Mouse (Mus musculus) E14TG2a.4 (cell line): Measurements from ENCODE around the gene Pax5.
A peak's percentile ranks its signal among the peaks of the same experiment; 100 is the strongest.

Source experiments
- H3K27me3 ChIP-seq: 2 replicates; pipeline ENCODE4 v1.6.1; 2014; ENCODE audit warnings: low read length, control low read depth; ENCODE audit not compliant: insufficient read depth
- H3K36me3 ChIP-seq: 2 replicates; pipeline ENCODE4 v1.6.1; 2014; ENCODE audit warnings: low read length, control low read depth; ENCODE audit not compliant: insufficient read depth
- H3K4me1 ChIP-seq: replicated peaks from 2 replicates; pipeline ENCODE4 v1.6.1; 2014; ENCODE audit warnings: low read depth, low read length, control low read depth
- H3K4me3 ChIP-seq: replicated peaks from 2 replicates; pipeline ENCODE4 v1.5.1; 2014; ENCODE audit warnings: mild to moderate bottlenecking, low read length
- H3K9me3 ChIP-seq: 2 replicates; pipeline ENCODE4 v1.6.1; 2014; ENCODE audit warnings: low read length, control low read depth
- CTCF ChIP-seq: conservative IDR thresholded peaks from 2 replicates; pipeline ENCODE4 v1.5.1; 2014; ENCODE audit warnings: low read length
- NANOG ChIP-seq: IDR thresholded peaks from 2 replicates; pipeline ENCODE4 v1.6.1; 2014; ENCODE audit warnings: borderline replicate concordance, low read length, mixed read lengths
- POU5F1 ChIP-seq: IDR thresholded peaks from 2 replicates; pipeline ENCODE4 v1.6.1; 2014; ENCODE audit warnings: low read length, borderline replicate concordance

The Pax5 gene

DNA sequence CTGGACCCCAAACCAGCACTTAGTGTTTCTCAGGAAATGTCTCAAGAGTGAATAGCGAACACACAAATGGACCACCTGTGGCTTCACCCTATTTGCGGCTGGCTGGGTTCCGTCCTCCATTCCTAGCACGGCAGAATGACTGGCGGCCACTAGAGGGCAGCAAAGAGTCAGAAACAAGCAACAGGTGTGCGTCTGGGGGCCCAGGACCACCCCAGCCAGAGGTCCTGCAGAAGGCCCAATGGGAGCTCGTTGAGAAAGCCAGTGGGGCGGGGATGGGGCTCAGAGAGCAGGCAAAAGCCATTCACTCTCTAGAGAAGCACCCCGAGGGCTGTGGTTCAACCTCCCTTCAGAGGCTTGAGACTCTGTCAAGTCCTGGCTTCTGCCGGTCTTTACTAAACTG, 145.7 kb downstream of the Pax5 start:
- H3K9me3 ChIP-seq: no peaks in the 10 kb centered on the region
- H3K4me1 ChIP-seq: peaks cover 29% of the 10 kb centered on the region
- TF ChIP-seq NANOG: no peak
- peak; percentile 83 for TF ChIP-seq CTCF
- no peak for TF ChIP-seq POU5F1

GRCm38 (mm10) chr4:44560956-44561355, 149.3 kb downstream of the Pax5 start:
- Histone ChIP-seq H3K4me3 (no peak overlapping the region), H3K36me3 (no peaks in the 10 kb centered on the region), H3K27me3 (peaks cover 51% of the 10 kb centered on the region), H3K9me3 (no peaks in the 10 kb centered on the region), H3K4me1 (peaks cover 62% of the 10 kb centered on the region)
- TF ChIP-seq POU5F1 (no peak), CTCF (no peak), NANOG (no peak)

More for the DNA sequence above, 145.7 kb downstream of the Pax5 start:
- peaks cover 48% of the 10 kb centered on the region for H3K27me3 ChIP-seq
- H3K36me3 ChIP-seq: no peaks in the 10 kb centered on the region
- H3K4me3 ChIP-seq: peak overlapping the region; percentile 52

DNA sequence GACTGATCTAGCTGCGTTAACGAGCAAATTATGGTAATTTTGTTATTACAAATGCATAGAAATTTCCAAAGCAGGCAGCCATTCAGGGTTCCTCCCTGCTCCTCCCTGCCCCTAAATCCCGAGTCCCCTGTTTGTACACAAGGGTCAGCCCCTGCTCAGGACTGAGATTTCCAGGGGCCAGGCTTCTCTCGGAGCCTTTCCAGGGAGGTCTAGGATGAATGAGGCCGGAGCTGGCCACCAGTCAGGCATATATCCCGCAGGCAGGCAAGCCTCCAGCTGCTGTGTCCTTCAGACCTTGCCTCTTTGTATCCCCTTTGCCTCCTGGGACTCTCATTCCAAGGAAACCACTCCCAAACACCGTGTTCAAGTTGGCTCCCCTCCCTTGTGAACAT, 151.7 kb downstream of the Pax5 start:
- H3K4me3 ChIP-seq: peak overlapping the region; percentile 77
- no peaks in the 10 kb centered on the region for H3K36me3 ChIP-seq
- TF ChIP-seq NANOG: no peak
- TF ChIP-seq POU5F1: no peak
- no peak for TF ChIP-seq CTCF
- H3K4me1 ChIP-seq: peaks cover 61% of the 10 kb centered on the region
- H3K27me3 ChIP-seq: peaks cover 44% of the 10 kb centered on the region
- no peaks in the 10 kb centered on the region for H3K9me3 ChIP-seq

- Histone ChIP-seq H3K4me3 (peak overlapping the region; percentile 77), H3K9me3 (no peaks in the 10 kb centered on the region), H3K36me3 (no peaks in the 10 kb centered on the region), H3K4me1 (peaks cover 61% of the 10 kb centered on the region), H3K27me3 (peaks cover 40% of the 10 kb centered on the region)
- TF ChIP-seq CTCF (peak; percentile 85), NANOG (no peak)
Observed at GRCm38 (mm10) chr4:44557815-44558563, 152.3 kb downstream of the Pax5 start.

- no peaks in the 10 kb centered on the region for H3K36me3 ChIP-seq
- no peaks in the 10 kb centered on the region for H3K9me3 ChIP-seq
- peaks cover 33% of the 10 kb centered on the region for H3K27me3 ChIP-seq
- no peak overlapping the region for H3K4me3 ChIP-seq
- no peak for TF ChIP-seq NANOG
- no peak for TF ChIP-seq POU5F1
- TF ChIP-seq CTCF: peak; percentile 43
- H3K4me1 ChIP-seq: peaks cover 58% of the 10 kb centered on the region
Observed at GRCm38 (mm10) chr4:44556586-44557281, 153.6 kb downstream of the Pax5 start.

DNA sequence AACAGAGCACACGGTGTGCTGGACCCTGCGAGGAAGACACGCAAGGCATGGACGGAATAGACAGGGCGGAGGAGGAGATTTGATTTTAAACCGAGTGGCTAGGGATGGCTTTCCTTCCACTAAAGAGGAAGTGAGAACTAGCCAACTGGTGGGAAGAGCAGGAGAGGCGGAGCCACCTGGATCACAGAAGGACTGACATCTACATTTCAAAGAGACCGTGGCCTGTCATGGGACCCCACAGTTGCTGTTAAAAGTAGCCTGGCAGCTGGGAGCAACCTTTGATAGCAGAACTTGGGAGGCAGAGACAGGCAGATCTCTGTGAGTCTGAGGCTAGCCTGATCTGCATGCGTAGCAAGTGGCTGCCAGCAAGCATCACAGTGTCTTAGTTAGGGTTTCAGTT, 154.7 kb downstream of the Pax5 start:
- no peaks in the 10 kb centered on the region for H3K36me3 ChIP-seq
- H3K27me3 ChIP-seq: peaks cover 22% of the 10 kb centered on the region
- H3K4me3 ChIP-seq: peak overlapping the region; percentile 63
- H3K4me1 ChIP-seq: peaks cover 69% of the 10 kb centered on the region
- H3K9me3 ChIP-seq: no peaks in the 10 kb centered on the region
- TF ChIP-seq POU5F1 (no peak), NANOG (no peak), CTCF (no peak)

DNA sequence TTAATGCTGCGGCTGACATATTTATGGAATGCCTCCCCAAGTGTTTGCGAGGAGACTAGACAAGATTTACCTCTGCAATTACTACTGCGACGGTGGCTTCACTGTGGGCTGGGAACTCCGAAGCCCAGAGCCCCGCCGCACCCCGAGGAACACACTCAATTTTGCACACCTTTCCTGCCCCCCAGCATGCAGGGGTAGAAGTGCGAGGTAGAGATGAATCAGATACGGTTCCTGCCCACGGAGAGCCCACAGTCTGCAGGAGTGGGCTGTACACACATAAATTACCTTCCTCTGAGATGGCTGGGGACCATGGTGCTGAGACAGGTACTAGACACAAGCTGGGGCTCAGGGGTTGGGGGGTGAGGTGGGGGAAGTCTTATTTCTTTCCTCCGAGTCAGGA, 158.8 kb downstream of the Pax5 start:
- Histone ChIP-seq H3K27me3 (peaks cover 5% of the 10 kb centered on the region; the same call in 1 of the 2 replicates), H3K9me3 (no peaks in the 10 kb centered on the region), H3K36me3 (no peaks in the 10 kb centered on the region), H3K4me3 (peak overlapping the region; percentile 20; the same call in 1 of the 2 replicates), H3K4me1 (peaks cover 82% of the 10 kb centered on the region)
- no peak for TF ChIP-seq POU5F1
- no peak for TF ChIP-seq NANOG
- TF ChIP-seq CTCF: no peak

GRCm38 (mm10) chr4:44549029-44549428, 161.3 kb downstream of the Pax5 start:
- peak; percentile 22; the same call in 1 of the 2 replicates for TF ChIP-seq NANOG
- no peak for TF ChIP-seq POU5F1
- H3K36me3 ChIP-seq: no peaks in the 10 kb centered on the region
- H3K4me3 ChIP-seq: no peak overlapping the region; the same call in 1 of the 2 replicates
- peaks cover 5% of the 10 kb centered on the region; the same call in 1 of the 2 replicates for H3K27me3 ChIP-seq
- H3K9me3 ChIP-seq: no peaks in the 10 kb centered on the region
- peaks cover 83% of the 10 kb centered on the region for H3K4me1 ChIP-seq
